Mouse (Mus musculus) frontal cortex, postnatal 36 days (tissue): ENCODE measurements at regions not wholly inside any gene's neighbourhood (a gene's known extent, or its start where the extent isn't known, plus 50 kb on each side); places are given as distances from the start of the nearest gene placed in this dataset.

ENCODE experiments used
- DNase-seq, 2 experiments: peaks; one replicate each; pipeline ENCODE4 v3.0.0; 2022; ENCODE audit warnings: low spot score in 2 of 2

GRCm38 (mm10) chr13:101625922-101626321 lies 142.1 kb downstream of the Pik3r1 start:
- no peak for DNase-seq

- DNase-seq, result no peak
These were observed 143.8 kb downstream of the Pik3r1 start for GRCm38 (mm10) chr13:101624179-101624581.

GRCm38 (mm10) chr13:101622649-101623048 lies 145.4 kb downstream of the Pik3r1 start:
- no peak for DNase-seq

- no peak for DNase-seq
These were observed 147.4 kb downstream of the Pik3r1 start for GRCm38 (mm10) chr13:101620660-101621059.

GRCm38 (mm10) chr13:101619154-101619553 lies 148.9 kb downstream of the Pik3r1 start:
- DNase-seq, result no peak

GRCm38 (mm10) chr13:101612786-101613185 lies 155.2 kb downstream of the Pik3r1 start:
- DNase-seq, result no peak

- DNase-seq, result no peak
These were observed 156.3 kb downstream of the Pik3r1 start for GRCm38 (mm10) chr13:101611725-101612124.

GRCm38 (mm10) chr13:101606184-101606730 lies 161.8 kb downstream of the Pik3r1 start:
- DNase-seq, result no peak

- no peak for DNase-seq
These were observed 162.3 kb downstream of the Pik3r1 start for GRCm38 (mm10) chr13:101605685-101606084.

- no peak for DNase-seq
These were observed 163.0 kb downstream of the Pik3r1 start for GRCm38 (mm10) chr13:101605051-101605450.

- no peak for DNase-seq
These were observed 169.9 kb downstream of the Pik3r1 start for GRCm38 (mm10) chr13:101598126-101598485.

GRCm38 (mm10) chr13:101597243-101598125 lies 170.5 kb downstream of the Pik3r1 start:
- DNase-seq, result no peak

GRCm38 (mm10) chr13:101594511-101595175 lies 173.4 kb downstream of the Pik3r1 start:
- no peak for DNase-seq

- no peak for DNase-seq
These were observed 175.7 kb downstream of the Pik3r1 start for GRCm38 (mm10) chr13:101592355-101592754.

- no peak for DNase-seq
These were observed 179.1 kb downstream of the Pik3r1 start for GRCm38 (mm10) chr13:101588905-101589304.

- DNase-seq, result no peak
These were observed 181.2 kb downstream of the Pik3r1 start for GRCm38 (mm10) chr13:101586787-101587186.

GRCm38 (mm10) chr13:101576481-101576880 lies 191.5 kb downstream of the Pik3r1 start:
- DNase-seq, result no peak

GRCm38 (mm10) chr13:101572809-101573590 lies 195.0 kb downstream of the Pik3r1 start:
- no peak for DNase-seq

GRCm38 (mm10) chr13:101572246-101572645 lies 195.8 kb downstream of the Pik3r1 start:
- no peak for DNase-seq

- no peak for DNase-seq
These were observed 198.0 kb downstream of the Pik3r1 start for GRCm38 (mm10) chr13:101570034-101570433.

GRCm38 (mm10) chr13:101568985-101569631 lies 198.9 kb downstream of the Pik3r1 start:
- DNase-seq, result no peak
